Mouse (Mus musculus) common myeloid progenitor, adult 5-6 weeks (primary cell): Measurements from ENCODE around the gene Guca1a. TPM values are rescaled to one million over a fixed set of nuclear protein-coding genes. Genes with fewer than 3 reads are reported as not detected.
"Not testable (repeated sequence)": the region's sequence is repeated elsewhere in the genome, so short reads cannot be mapped to it uniquely, and the experiment has no call there.

Source experiments
- ATAC-seq: replicated peaks from 2 replicates; pipeline ENCODE4 v1.8.0; 2016; ENCODE audit warnings: low read depth, mild to moderate bottlenecking, moderate TSS enrichment, inconsistent platforms; ENCODE audit not compliant: poor library complexity, severe bottlenecking
- total RNA-seq: library from RNA; stranded (forward); fragments of 200-1000, 187-1606 nt; gene quantifications from 2 replicates; pipeline ENCODE4 v1.2.3, GENCODE M21; 2017

Guca1a gene
- total RNA-seq: 1.4 TPM in 1 of 2 replicates, not detected in the other

DNA sequence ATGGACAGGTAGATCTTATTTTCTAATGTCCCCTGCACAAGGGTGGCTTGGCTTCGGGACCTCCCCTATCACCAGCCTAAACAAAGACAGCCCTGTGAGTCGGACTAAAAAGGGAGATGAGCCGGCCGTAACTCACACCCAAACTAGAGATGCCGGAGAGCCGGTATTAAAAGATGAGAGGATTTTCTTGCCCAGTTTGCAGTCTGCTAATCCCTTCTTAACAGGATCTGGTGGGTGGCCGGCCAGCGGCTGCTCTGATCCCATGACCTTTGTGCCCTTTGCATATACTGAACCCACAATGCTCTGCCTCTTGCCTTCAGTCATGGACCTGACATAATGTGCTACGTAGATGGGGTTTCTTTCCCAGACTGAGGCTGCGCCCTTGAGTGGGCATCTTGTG, at the start of gene Guca1a:
Gene Guca1a, minus strand, starts transcription at position 134 of the 400 bp plus-strand sequence.
- no peak for ATAC-seq

GRCm38 (mm10) chr17:47449432-47449831, 49.0 kb upstream of the Guca1a start:
- no peak for ATAC-seq

DNA sequence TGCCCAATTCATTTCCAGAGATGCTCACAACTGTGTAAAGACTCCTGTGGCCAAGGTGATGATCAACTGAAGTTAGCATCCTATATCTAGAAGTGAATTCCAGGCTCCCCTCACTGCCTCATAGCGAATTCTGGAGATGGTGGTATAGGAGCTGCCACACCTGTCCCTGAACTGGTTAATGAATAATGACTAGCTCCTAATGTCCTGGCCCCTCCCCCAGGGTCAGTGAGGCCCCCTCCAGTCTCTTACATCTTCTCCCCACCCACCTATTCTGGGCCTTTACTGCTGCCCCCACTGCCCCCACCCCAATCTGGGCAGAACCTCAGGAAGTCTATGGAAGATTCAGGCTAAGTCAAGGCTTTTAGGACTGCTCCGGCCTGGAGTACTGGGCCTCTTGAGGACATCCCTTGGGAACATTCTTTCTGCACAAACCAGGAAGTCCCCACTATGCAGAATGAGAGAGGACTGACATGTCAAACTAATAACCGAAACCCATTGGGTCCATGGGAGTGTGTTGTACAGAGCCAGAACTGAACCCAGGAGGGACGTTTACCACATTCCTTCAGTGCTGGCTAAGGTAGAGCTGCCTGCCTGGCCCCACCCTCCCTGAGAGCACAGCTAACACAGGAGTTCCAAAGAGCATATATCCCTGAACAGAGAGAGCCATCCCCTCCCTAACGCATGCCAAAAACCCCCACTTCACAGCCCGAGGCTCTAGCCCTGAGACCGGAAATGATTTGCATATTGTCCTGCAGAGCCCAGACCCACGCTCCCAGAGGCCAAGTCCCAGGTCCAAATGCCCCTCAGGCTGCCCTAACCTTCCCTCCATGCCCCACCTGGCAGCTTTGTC, 48.4 kb upstream of the Guca1a start:
- ATAC-seq: no peak

- ATAC-seq: no peak
Measured at GRCm38 (mm10) chr17:47446561-47446960, 46.2 kb upstream of the Guca1a start.

DNA sequence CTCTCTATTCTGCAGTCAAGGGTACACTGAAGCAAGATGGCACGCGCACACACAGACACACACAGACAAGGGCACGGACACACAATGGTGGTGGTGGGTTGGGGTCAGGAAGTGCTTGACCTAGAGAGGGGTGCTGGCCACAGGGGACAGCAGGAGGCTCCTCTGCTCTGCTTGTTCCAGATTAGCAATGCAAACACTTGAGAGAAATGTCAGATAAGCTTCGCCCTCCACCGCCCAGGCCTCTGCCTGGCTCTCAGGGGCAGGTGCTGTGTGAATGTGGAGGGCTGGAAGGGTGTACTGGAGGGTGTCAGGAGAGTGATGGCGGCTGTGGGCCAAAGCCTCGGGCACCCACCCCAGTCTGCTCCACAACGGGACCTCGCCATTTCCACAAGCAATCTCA, 45.6 kb upstream of the Guca1a start:
- ATAC-seq: no peak

DNA sequence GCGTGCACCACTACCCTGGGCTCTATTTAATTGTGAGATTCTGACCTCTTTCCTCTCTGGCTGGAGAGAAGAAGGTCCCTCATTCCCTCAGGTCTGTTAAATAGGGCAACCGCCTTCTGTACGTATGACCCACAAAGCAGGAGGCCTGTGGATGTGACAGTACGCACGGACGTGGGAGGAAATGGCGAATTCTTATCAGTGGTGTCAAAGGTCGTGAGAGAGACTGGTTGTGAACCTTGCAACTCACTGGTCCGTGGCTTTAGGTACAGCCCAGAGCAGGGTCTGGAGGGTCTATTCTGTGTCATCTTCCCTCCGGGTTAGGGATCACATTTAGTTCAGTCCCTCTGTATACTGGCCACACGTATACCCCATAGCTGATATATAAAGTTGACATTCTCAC, 45.1 kb upstream of the Guca1a start:
- ATAC-seq: no peak

GRCm38 (mm10) chr17:47444113-47444512, 43.7 kb upstream of the Guca1a start:
- no peak for ATAC-seq

- no peak for ATAC-seq
Measured at GRCm38 (mm10) chr17:47442271-47442670, 41.9 kb upstream of the Guca1a start.

- ATAC-seq: peak; percentile 15; the same call in 1 of the 2 replicates
Measured at GRCm38 (mm10) chr17:47441296-47442051, 41.1 kb upstream of the Guca1a start.

GRCm38 (mm10) chr17:47440359-47440890, 40.0 kb upstream of the Guca1a start:
- ATAC-seq: no peak

DNA sequence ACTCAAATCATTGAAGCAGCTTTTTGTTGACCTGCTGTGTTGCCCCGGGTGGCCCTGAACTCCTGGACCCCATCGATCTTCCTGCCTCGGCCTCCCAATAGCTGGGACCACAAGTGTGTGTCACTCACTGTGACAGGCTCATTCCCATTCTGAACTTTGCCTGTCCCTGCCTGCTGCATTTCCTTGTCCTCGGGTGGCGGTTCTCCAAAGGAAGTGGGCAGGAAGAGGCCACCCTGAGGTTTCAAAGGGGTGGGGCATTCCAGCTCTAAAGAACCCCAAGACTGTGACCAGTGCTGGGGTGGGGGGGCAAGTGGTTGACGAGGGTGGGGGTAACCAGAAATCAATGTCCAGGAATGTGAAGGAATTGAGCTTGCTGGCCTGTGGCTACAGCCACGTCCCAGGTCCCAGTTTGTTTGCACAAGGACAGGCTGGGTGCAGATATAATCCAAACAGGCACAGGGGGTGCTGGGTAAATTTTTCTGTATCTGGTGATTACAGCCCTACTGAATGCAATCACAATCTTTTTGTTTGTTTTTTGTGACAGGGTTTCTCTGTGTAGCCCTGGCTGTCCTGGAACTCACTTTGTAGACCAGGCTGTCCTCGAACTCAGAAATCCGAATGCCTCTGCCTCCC, 39.1 kb upstream of the Guca1a start:
- ATAC-seq: peak; percentile 61

DNA sequence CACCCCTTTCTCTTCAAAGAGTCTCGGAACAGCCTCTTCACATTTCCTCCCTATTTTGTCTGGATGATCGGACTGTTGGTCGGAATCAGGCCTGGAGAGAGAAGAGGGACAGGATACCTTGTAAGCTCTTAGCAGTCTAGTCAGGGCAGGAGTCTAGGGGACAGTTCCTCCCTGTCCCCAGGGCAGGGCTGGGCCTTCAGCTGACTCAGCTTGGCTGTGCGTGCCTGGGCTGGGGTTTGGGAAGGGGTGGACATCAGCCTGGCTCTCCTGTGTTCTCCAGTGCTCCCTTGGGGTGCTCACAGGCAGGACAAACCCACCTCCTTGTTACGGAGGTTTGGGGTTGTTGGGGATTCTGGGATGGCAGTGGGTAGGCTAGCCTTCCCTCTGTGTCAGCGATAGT, 38.2 kb upstream of the Guca1a start:
- no peak for ATAC-seq

DNA sequence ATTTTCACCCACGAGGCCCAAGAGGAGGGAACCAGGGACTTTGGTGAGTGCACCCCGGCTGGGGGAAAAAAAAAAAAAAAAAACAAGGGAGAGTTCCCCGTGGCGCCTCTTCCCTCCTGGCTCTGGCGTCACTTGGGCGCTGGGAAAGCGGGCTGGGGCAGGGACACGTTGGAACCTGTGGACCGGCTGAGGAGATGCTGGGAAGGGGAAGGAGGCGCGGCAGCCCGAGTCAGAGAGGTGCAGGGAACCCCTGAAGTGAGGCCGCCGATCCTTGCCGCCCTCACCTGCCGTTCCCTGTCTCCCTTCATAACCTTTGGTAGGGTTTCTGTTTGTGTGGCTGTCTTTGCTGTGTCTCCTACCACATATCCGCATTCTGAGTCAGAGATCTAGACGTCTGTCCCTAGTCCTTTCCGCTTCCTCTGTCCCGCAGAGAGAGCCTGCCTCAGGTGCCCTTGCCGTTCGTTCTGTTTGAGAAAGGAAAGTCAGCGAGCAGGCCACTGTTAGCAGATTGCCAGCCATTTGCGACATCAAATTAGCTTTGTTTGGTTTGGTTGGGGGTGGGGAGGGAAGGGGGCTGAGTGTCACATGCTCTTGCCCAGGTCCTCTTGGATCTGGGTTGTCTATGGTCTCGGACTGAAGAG, 36.6 kb upstream of the Guca1a start, which contains the start of gene 1700001C19Rik:
Gene 1700001C19Rik, minus strand, starts transcription at position 470 of the 641 bp plus-strand sequence.
- ATAC-seq: peak; percentile 13; the same call in 1 of the 2 replicates

GRCm38 (mm10) chr17:47436156-47436906, 35.9 kb upstream of the Guca1a start, which contains the start of gene AI661453:
Gene AI661453 (plus strand): TSS chr17:47436615.
- no peak for ATAC-seq

DNA sequence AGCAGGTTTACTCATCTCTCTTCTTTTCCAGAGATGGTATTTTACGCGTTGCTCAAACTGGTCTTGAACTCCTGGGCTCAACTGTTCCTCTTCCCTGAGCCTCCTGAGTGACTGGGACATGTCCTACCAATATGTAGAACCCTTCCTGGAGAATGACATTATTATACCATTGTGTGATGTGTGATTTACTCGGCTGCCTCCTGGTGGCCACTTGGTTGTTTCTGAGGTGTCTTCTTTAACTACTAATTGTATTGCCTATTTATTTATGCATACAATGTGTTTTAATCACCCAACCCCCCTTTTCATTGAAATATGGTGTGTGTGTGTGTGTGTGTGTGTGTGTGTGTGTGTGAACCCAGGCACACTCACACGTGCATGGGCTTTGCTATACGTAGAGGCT, 30.4 kb upstream of the Guca1a start:
- ATAC-seq: no peak

- ATAC-seq: peak; percentile 53
Measured at GRCm38 (mm10) chr17:47428831-47429304, 28.5 kb upstream of the Guca1a start.

- peak; percentile 50 for ATAC-seq
Measured at GRCm38 (mm10) chr17:47427316-47427715, 26.9 kb upstream of the Guca1a start.

DNA sequence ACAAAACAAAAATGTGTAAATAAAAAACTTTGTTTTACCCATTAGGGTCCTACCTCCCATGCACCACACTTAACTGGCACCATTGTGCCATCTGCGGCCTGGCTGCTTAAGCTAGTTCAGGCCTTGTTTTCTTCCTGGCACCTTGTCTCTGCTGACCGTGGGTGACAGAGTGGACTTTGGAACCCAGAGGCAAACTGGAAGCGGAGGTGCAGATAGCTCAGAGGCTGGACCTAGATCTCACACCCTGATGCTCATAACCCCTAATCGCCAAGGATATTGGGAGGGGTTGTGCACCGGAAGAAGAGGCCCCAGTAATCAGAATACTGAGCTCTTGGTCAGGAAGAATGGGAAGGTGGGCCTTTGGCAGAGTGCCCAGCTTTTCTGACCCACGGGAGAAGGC, 23.8 kb upstream of the Guca1a start:
- ATAC-seq: no peak

GRCm38 (mm10) chr17:47422616-47423015, 22.2 kb upstream of the Guca1a start:
- ATAC-seq: not testable (repeated sequence)
